Mouse (Mus musculus) bone marrow macrophage, adult 2 months (primary cell): ENCODE measurements at regions not wholly inside any gene's neighbourhood (a gene's known extent, or its start where the extent isn't known, plus 50 kb on each side); places are given as distances from the start of the nearest gene placed in this dataset.
"Not testable (repeated sequence)": the region's sequence is repeated elsewhere in the genome, so short reads cannot be mapped to it uniquely, and the experiment has no call there.

Experiments
- H3K27ac ChIP-seq: 2 replicates; pipeline ENCODE4 v1.5.1; 2012; ENCODE audit warnings: low read depth, low read length; ENCODE audit not compliant: insufficient read depth
- H3K4me1 ChIP-seq: 2 replicates; pipeline ENCODE4 v1.6.1; 2012; ENCODE audit warnings: low read length; ENCODE audit not compliant: control insufficient read depth, insufficient read depth
- H3K4me3 ChIP-seq: 2 replicates; pipeline ENCODE4 v1.5.1; 2012; ENCODE audit warnings: mild to moderate bottlenecking, low read length, moderate library complexity; ENCODE audit not compliant: insufficient read depth
- CTCF ChIP-seq: IDR thresholded peaks from 2 replicates; pipeline ENCODE4 v1.5.1; 2012; ENCODE audit warnings: low read depth, mild to moderate bottlenecking, low read length, moderate library complexity
- POLR2A ChIP-seq: IDR thresholded peaks from 2 replicates; pipeline ENCODE4 v1.6.1; 2012; ENCODE audit warnings: mild to moderate bottlenecking, low read depth, low read length, borderline replicate concordance

GRCm38 (mm10) chr6:102005627-102006026 is 567.3 kb downstream of the Cntn3 start:
- no peak for TF ChIP-seq CTCF
- no peak for TF ChIP-seq POLR2A
- Histone ChIP-seq H3K4me1 (no peaks in the 10 kb centered on the region), H3K4me3 (no peak overlapping the region), H3K27ac (no peak overlapping the region)

- Histone ChIP-seq H3K27ac (peak overlapping the region; percentile 26; the same call in 1 of the 2 replicates), H3K4me3 (no peak overlapping the region), H3K4me1 (peaks cover 2% of the 10 kb centered on the region; the same call in 1 of the 2 replicates)
- TF ChIP-seq CTCF: no peak
- TF ChIP-seq POLR2A: no peak
Measured at GRCm38 (mm10) chr6:101998181-101998580, 574.7 kb downstream of the Cntn3 start.

- Histone ChIP-seq H3K4me1 (peaks cover 2% of the 10 kb centered on the region; the same call in 1 of the 2 replicates), H3K4me3 (no peak overlapping the region), H3K27ac (peak overlapping the region; percentile 40)
- TF ChIP-seq POLR2A (no peak), CTCF (no peak)
Measured at GRCm38 (mm10) chr6:101997629-101998028, 575.3 kb downstream of the Cntn3 start.

DNA sequence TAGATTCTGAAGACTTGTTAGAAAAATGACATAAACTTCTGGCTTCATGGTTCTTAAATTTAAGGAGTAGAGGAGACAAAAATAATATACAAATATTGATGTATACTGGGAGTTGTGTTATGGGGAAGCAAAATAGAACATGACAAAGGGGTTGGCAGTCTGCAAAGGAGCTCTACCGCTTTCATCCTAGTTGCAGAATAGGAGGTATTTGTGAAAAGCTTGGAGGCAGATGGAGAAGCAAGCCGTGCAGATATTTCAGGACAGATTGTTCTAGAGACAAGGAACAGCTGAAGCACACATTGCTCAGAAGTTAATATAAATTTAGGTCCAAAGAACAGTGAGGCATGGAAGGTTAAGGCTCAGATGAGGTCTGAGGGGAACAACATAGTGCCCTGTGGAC is 580.1 kb downstream of the Cntn3 start:
- no peak for TF ChIP-seq CTCF
- no peak for TF ChIP-seq POLR2A

GRCm38 (mm10) chr6:101981656-101982055 is 591.2 kb downstream of the Cntn3 start:
- Histone ChIP-seq H3K4me3 (no peak overlapping the region), H3K27ac (no peak overlapping the region), H3K4me1 (no peaks in the 10 kb centered on the region)
- TF ChIP-seq CTCF: no peak
- no peak for TF ChIP-seq POLR2A

More for the DNA sequence above, 580.1 kb downstream of the Cntn3 start:
- no peak overlapping the region for H3K27ac ChIP-seq
- peaks cover 2% of the 10 kb centered on the region; the same call in 1 of the 2 replicates for H3K4me1 ChIP-seq
- no peak overlapping the region for H3K4me3 ChIP-seq

GRCm38 (mm10) chr6:101979213-101979612 is 593.7 kb downstream of the Cntn3 start:
- no peak for TF ChIP-seq CTCF
- TF ChIP-seq POLR2A: no peak
- Histone ChIP-seq H3K4me1 (no peaks in the 10 kb centered on the region), H3K27ac (no peak overlapping the region), H3K4me3 (no peak overlapping the region)

GRCm38 (mm10) chr6:101964941-101965340 is 587.2 kb upstream of the Pdzrn3 start:
- Histone ChIP-seq H3K4me1 (no peaks in the 10 kb centered on the region), H3K27ac (no peak overlapping the region), H3K4me3 (no peak overlapping the region)
- TF ChIP-seq CTCF: no peak
- TF ChIP-seq POLR2A: no peak

DNA sequence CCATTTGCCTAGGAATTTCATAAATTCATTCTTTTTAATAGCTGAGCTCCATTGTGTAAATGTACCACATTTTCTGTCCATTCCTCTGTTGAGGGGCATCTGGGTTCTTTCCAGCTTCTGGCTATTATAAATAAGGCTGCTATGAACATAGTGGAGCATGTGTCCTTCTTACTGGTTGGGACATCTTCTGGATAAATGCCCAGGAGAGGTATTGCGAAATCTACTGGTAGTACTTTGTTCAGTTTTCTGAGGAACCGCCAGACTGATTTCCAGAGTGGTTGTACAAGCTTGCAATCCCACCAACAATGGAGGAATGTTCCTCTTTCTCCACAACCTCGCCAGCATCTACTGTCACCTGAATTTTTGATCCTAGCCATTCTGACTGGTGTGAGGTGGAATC is 583.8 kb upstream of the Pdzrn3 start:
- H3K4me3 ChIP-seq, H3K27ac ChIP-seq, H3K4me1 ChIP-seq: not testable (repeated sequence)

- TF ChIP-seq POLR2A: no peak
- TF ChIP-seq CTCF: no peak
Measured at GRCm38 (mm10) chr6:101949681-101950080, 572.0 kb upstream of the Pdzrn3 start.

GRCm38 (mm10) chr6:101948950-101949349 is 571.3 kb upstream of the Pdzrn3 start:
- no peak overlapping the region for H3K4me3 ChIP-seq
- no peak for TF ChIP-seq POLR2A
- no peak for TF ChIP-seq CTCF
- H3K27ac ChIP-seq: no peak overlapping the region
- no peaks in the 10 kb centered on the region for H3K4me1 ChIP-seq

More at GRCm38 (mm10) chr6:101949681-101950080, 572.0 kb upstream of the Pdzrn3 start:
- H3K4me1 ChIP-seq: no peaks in the 10 kb centered on the region
- H3K4me3 ChIP-seq: no peak overlapping the region
- no peak overlapping the region for H3K27ac ChIP-seq
